Mouse (Mus musculus): ENCODE results near the gene Sntg2.
A peak's percentile ranks its signal among the peaks of the same experiment; 100 is the strongest.

Gene Sntg2

DNA sequence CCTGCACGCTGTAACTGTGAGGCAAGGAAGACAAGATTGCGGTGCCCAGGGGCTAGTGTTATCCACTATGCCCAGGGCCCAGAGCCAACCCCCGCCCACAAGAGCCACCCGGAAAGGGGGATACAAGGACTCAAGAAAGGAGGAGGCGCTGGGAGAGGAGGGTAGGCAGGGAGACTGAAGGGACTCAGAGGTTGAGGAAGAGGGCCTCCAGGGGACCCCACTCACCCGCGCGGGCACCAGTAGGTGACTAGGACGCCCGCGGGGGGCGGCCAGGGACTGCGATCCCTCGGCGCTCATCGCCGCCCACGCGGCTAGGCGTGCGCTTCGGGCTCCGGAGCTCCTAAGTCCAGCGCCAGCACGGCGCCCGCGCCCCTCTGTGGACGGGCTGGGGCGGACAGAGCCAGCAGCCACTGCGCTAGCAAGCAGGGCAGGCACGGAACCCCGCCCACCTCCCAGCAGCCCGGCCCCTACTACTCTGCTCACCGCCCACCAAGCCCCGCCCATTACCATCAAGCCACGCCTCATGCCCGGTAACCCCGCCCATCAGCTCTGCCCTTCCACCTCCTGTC lies at the start of gene Sntg2:
Gene Sntg2, minus strand, starts transcription at position 443 of the 569 bp plus-strand sequence.
- DNase-seq = peak; percentile 44

DNA sequence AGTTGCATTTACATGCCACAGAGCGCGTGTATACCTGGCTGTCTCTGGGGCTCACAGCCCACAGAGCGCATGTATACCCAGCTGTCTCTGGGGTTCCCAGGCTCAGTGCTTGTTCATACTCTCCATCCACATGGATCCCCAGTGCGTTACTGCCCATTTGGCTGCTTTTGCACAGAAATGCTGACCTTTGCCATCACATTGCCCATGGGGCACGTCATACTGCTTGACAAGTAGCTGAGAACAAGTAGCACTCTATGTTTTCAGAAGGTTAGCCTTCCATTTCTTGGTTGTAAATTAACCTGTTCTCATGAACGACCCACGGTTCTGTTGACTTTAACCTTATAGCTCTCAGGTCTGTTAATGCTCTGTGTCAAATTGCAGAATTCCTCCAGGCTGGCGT lies 43.4 kb upstream of the Sntg2 start:
- DNase-seq = no peak

DNA sequence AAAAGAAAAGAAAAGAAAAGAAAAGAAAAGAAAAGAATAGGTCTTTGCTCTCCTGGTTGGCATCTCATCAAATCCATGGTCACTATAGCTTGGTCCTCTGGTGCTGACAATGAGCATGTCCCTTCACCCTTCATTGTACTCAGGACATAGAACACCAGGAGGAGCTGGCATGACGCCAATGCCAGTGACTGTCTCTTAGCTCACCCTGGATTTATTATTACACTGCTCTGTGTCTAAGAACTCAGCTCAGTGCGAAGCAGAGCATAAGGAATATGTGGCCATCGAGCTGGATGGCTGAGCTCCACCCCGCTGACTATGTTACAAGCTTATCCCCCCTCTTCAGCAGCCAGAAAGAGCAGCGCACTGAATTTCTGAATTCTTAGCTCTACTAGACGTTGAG lies 42.8 kb upstream of the Sntg2 start:
- DNase-seq = no peak

DNA sequence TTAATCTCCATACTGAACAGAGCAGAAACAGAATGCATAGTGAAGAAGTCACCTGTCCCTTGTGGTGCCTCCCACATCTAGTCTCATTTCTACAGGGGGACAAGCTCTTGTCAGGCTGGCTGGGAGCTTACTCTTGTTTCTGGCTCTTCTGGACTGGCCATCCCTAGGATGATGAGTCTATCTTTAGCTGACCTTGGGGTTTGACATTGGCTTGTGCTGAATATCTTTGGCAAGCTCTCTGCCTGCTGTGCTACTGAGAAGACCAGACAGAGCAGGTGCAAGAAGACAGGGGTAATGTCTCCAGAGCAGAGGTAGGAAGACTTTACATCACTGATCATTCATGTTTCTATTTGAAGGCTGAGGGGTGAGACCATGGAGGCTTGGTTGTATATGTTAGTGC lies 29.5 kb upstream of the Sntg2 start:
- no peak for DNase-seq

DNA sequence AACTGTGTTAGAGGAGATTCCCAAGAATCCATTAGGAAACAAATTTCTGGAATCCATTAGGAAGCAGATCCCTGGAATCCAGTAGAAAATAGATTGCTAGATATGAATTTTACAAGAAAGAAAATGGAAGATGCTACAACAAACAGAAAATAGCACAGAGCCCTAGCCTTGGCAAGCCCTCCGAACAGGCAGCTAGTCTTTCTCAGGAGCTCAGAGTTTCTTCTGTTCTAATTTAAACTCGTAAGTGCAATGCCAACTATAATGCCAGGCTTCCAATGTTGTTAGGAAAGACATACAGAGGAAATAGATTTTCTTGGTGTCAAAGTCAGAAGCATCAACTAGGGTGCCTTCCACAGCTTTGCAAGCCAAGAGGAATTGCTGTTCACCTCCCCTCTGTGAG lies 27.4 kb upstream of the Sntg2 start:
- no peak for DNase-seq

DNA sequence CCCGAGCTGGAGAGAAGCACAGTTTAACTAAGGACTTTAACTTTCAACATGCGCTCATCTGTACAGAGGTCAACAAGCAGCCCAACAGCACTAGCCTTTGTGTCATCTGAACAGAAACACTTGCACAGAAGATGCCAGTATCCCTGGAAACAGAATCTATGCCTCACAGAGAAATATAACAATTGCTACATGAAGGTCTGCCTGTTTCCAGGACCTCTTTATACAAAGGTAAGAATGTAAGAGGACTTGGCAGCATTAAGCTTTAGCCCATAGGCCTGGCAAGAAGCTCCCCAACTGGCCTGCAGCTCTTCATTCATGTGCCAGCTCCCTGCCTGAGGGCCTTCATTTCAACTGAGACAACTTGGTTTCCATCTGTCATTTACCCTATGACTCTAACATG lies 26.9 kb upstream of the Sntg2 start:
- no peak for DNase-seq

DNA sequence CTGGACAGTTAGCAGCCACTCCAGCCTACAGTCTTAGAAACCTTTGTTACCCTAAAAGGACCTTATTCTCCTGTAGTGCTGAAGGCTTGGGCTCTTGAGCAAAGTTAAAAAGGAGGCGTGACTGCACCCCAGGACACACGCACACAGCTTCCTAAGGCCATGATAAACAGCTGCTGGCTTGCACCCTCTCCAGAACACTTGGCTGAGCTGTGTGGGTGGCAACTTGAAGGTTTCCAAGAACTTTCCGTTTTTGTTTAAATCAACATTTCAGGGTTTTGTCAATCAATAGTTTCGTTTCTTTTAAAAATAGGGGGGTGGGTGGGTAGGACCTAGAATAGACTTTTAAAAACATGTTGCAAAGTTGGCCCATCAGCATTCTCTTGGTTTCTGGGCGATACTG lies 882 bp downstream of the Sntg2 start:
- DNase-seq = no peak

DNA sequence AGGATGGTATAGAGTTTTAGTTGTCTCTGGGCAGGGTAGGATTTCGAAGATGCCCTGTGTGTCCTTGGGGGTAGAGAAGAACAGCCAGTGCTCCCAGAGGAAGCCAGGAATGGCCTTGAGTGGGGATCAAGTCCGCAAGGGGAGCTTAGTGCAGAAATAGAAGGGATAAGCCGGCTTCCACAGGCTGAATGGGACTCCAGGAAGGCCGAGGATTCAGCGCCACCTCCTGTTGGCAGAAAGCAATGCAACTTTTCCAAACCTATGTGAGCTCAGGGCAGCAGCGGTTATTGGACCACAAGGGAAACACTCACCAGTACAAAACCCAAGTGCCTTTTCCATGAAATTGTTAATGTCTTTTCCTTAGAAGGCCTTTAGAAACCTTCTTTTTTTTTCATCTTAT lies 3.4 kb downstream of the Sntg2 start:
- peak; percentile 7 for DNase-seq

DNA sequence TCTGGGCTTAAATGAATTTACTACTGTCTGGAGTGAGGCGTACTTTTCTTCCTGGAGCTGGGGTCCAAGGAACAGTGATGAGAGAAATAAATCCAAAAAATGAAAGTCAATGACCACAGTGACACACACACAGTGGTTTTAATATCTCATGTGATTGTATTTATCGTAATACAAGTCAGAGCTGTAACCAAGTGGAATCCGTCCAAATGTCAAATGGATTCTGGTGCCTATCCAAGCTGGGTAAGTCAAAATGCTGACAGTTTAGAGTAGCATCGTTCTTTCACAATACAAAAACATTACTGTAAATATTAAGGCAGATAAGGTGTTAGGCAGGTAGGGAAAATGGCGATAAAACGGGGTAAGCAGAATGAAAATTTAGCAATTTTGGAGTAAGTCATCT lies 4.0 kb downstream of the Sntg2 start:
- DNase-seq = no peak

DNA sequence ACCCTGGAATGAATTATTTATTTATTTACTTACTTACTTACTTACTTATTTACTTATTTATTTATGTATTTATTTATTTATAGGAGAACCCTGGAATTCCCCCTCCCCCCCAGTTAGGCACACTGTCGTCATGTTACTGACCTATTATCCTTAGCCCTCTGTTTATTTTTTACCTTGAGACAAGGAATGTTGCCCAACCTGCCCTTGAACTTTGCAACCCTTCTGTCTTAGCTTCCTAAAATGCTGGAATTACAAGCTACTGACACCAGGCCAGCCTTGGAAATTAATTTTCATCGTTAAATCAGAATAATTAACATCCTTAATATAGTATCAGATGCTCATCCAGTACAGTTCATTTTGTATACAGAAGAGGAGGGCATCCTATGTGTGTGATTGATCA lies 10.9 kb downstream of the Sntg2 start:
- DNase-seq = no peak

DNA sequence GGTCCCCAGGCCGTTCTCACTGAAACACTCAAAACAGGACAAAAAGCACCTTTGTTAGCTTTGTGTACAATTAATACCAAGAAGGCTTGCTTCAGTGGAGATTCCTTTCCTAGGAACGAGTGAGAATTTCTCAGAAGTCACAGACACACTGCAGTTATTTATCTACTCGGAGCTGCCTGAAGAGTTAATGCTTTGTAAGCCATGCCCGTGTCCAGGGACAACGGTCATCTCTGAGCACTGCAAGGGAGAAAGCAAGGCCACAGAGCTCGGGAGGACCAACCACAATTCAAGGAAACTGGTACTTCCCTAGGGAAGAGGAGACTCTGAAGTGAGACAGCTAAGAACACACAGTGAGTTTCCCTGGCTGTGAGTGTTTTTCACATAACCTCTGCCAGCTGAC lies 15.5 kb downstream of the Sntg2 start:
- no peak for DNase-seq

DNA sequence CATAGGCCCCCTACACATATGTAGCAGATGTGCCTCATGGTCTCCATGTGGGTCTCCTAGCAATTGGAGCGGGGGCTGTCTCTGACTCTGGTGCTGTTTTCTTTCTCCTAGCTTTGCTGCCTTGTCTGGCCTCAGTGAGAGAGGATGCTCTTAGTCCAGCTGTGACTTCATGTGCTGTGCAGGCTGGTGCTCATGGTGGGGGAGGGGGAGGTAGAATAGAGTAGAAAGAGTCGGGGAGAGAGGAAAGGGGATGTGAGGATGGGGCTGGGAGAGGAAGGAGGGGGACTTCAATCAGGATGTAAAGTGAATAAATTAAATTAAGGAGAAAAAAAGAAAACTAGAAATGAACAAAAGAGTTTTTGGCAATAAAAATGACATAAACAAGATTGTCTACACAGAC lies 20.8 kb downstream of the Sntg2 start:
- no peak for DNase-seq

DNA sequence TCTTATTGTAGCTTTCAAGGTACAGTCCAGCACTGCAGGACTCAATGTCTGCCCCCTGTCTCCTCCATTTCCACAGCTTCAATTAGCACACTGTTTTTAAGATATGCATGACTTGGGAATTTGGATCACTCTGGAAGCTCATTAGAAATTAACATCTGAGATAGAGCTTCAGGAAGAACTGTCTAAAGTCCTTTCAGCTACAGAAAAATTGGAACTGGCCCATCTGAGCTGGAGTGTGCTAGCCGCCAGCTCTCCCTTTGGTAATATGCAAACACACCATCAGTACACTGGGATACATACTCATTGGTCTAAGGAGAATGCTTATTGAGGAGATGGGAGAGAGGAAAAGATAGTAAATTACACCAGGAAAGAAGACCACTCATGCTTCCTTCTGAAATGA lies 25.1 kb downstream of the Sntg2 start:
- no peak for DNase-seq

DNA sequence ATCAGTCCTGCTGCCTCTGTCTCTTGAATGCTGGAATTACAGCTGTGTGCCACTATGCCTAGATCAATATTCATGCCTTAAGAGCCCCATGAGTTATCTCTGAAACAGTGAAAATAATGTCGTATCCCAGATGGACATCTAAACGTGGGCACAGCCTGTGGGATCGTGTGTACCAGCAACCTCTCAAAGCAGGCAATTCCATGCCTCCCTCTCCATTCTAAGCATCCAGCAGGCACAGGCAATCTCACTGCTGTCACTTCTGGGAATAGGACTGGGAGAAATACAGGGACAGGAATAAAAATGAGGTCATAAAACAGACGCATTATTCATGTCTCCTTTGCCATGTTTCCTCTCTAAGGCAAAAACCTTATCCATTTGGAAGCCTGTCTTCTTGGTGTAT lies 25.9 kb downstream of the Sntg2 start:
- no peak for DNase-seq

DNA sequence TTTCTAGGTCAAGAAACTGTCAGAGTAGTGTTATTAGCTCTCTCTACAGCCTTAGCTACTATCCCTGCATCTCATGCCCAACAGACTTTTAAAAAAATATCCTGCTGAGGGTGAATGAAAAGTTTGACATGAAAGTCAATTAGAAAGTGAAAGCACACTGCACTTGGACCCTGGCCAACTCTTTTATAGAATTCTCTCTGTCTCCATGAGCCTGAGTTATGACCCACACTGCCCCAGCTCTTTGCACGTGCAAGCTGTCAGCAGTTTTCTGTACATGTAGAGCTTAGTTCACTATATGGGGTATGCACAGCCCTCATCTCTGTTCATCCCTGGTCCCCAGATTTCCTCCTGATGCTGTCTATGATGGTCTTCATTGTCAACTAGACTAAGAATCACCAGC lies 28.4 kb downstream of the Sntg2 start:
- DNase-seq = no peak

DNA sequence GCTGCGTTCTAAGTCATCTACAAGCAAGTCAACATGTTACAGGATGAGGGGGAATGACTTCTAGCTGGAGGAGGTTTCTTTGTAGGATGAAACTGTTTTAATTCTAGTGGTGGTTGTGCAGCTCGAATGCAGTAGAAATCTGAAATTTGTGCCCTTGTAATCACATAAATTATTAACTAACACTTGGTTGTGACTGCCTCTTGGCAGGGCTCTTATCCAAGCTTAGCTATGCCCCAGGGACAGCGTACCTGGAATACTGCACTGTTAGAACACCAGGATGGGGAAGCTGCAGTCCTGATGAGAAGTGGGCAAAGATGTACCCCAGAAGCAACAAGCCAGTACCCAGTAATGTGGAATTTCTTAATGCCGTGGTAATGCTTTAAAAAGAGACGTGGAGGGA lies 36.9 kb downstream of the Sntg2 start:
- no peak for DNase-seq

DNA sequence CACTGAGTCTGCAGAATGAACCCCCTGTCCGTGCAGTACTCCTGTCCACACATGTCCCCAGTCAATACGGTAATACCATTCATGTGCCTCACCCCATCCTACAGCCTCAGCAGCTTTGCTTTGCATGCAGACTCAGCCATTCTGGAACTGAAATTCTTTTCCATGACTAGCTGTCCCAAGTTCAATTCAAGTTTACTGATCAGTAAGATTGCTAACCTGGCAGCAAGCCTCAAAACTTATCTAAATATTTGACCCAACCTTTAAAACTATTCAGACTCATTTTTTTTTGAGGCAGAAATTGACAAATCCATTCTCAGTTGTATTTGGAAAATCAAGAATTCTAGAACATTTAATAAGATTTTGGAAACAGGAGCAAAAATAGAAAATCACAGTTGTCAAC lies 38.7 kb downstream of the Sntg2 start:
- DNase-seq = no peak

DNA sequence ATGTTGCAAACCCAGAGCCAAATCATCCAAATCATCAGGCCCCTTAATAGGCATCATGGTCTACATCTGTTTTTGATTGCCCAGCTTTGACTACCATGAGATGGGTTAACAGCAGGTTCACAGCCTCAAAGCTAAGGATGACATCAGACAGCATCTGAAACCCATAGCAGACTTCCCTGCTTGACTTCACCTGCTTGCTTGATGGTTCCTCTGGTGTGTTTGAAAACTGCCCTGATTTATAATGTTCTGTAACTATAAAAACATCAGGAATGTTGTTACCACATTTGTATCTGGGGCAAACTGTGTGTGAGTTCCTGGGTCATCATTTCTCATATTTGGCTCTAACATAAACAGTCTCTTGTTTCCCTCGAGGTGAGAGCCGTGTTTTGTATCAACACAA lies 55.2 kb downstream of the Sntg2 start:
- no peak for DNase-seq

DNA sequence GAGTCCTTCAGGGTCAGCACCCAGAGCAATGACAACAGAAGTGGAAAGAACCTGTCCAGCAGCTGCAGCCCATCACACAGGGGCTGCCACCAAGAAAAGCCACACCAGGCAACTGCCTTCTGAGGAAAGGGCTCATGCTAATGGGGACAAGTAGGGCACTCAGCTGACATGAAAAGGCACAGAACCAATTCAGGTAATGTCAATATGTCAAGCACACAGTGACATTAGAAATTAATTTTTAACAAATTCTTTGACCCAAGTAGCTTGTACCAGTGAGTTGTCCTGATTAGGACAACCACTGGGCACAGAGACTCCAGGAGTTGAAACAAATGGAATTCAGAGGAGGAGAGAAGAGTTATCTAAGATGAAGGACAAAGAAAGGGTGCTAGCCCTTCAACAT lies 60.2 kb downstream of the Sntg2 start:
- DNase-seq = no peak

DNA sequence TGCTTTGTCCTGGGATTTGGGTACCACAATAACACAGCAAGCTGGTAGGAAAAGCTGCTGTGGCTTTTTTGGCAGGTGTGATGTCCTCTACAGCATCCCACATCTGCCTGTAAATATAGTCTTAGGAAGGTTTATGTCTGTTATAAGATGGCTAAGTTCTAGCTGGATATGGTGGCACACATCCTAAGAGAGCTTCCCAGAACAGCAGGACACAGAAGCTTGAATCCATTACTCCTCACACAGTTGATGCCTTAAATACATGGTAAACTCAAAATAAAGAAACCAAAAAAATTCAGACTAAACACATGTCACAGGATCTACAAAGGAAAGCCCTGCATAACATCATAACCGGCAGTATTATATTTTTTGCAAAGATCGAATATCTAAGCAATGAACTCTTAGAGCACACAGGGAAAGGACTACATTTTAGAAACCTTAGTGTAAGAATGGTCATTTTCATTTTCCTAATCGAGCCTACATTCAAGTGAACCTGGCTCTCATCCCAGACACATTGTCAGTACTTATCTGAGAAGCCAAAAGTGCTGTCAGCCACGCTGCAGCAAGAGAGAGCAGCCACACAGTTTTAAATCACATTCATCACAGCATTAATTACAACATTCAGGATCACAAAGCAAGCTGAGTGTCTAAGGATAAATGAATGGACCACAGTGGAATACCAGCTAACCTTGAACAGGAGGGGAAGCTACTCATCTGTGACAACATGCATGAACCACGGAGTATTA lies 64.8 kb downstream of the Sntg2 start:
- DNase-seq = no peak

DNA sequence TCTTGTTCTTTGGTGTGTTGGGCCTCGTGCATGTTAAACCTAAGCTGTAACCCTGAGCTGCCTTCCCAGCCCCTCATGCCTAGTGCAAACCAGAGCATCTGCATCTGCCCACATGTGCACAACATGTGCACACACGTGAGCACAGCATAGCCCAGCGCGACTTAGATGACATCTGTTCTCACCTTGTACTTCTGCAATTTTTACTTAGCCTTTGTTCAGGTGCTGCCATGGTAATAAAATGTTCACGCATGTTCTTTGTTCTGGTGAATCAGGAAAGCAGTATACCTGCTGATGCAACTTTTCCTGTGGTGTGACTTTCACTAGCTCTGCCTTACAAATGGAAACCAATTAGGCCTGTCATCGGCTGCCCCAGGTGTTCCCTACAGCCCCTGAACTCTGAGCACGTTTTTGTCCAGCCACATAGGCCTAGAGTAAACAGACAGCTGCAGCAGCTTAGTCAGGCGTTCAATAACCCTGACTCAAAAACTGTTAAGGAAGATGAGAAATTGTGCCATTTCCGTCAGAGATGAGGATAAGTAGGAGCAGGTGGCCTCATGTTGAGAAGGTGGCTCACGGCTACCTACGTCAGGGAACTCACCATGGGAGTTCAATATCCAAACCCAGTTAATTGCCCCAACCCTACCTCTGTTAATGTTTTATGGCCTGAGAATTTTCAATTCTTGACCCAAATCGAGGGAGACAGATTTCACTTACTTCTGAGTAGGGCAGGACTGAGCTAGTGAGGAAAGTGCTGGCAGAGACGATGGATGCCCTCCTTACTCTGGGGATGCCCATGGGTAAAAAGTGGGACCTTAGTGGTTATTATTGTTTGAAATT lies 80.2 kb downstream of the Sntg2 start:
- no peak for DNase-seq

DNA sequence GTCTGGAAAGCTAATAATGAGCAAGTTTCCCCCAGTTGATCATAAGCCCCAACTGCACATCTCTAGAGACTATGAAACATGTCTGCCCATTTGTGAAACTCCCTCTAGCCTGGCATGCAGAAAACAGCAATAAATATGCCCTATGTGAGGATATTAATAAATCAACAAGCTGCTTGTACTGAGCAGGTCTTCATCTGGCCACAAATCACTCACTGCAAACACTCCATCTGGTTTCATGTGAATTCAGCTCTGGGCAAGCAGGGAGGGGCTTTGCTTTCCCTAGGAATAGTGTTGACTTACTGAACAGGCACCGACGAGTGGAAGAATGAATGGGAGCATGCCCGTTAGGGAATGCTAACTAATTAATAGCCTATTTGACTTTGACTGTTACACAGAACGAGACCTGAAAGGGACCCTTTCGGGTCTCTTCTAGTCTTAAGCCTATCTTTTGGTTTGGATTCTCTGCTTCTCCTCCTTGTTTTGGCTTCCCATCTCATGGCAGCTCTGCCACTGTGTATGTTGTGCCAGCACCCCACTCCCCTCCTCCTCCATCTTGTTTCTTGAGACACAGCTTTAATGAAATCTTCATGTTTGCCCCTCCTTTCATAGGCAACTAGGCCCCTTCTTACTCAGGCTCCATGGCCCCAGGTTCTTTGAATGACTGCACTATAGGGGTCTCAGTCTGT lies 86.1 kb downstream of the Sntg2 start:
- no peak for DNase-seq

DNA sequence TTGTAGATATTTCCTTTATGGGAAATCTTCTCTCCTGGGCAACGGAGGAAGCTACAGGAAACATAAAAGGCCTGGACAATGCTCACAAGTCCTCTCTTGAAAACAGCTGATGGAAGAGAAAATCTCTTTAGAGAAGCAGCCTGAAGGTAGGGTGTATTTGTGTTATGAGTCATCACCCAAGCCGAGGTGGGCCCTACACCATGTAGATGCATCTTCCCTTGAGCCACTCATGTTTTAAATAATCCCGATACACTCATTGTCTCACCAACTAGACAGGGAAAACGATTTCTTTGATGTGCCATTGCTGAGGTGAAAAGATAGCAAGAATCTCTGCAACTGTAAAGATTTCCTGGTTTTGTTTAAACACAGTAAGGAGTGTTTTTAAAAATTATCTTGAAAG lies 89.4 kb downstream of the Sntg2 start:
- DNase-seq = no peak

All from thymus, postnatal 14 days (tissue).